Mouse (Mus musculus) kidney, postnatal 0 days (tissue): ENCODE measurements around the gene Tnfaip1. TPM values are rescaled to one million over a fixed set of nuclear protein-coding genes. Genes with fewer than 3 reads are reported as not detected.
"Not testable (repeated sequence)": the region's sequence is repeated elsewhere in the genome, so short reads cannot be mapped to it uniquely, and the experiment has no call there.

ENCODE experiments used
- ATAC-seq: fragments of 200-750 bp; cut with Nextera tagmentation; replicated peaks from 2 replicates; pipeline ENCODE4 v1.8.0; 2017; ENCODE audit warnings: low read depth, moderate number of reproducible peaks, moderate TSS enrichment, moderate library complexity; ENCODE audit not compliant: low FRiP score
- DNase-seq: peaks from one replicate; pipeline ENCODE4 v3.0.0-alpha.2; 2016; ENCODE audit warnings: low spot score
- H3K27ac ChIP-seq: fragments of 300-500 bp; sonication (generic); 2 replicates; pipeline ENCODE4 v1.5.1; 2014; ENCODE audit warnings: mild to moderate bottlenecking
- H3K27me3 ChIP-seq: fragments of 300-500 bp; sonication (generic); 2 replicates; pipeline ENCODE4 v1.6.1; 2014; ENCODE audit warnings: low read length, mixed read lengths; ENCODE audit not compliant: insufficient read depth
- H3K36me3 ChIP-seq: fragments of 300-500 bp; sonication (generic); 2 replicates; pipeline ENCODE4 v1.6.1; 2014; ENCODE audit warnings: low read length, mixed read lengths; ENCODE audit not compliant: insufficient read depth
- H3K4me1 ChIP-seq: fragments of 300-500 bp; sonication (generic); replicated peaks from 2 replicates; pipeline ENCODE4 v1.6.1; 2014; ENCODE audit warnings: antibody characterized with exemption, low read length, mixed read lengths; ENCODE audit not compliant: insufficient read depth
- H3K4me2 ChIP-seq: fragments of 300-500 bp; sonication (generic); 2 replicates; pipeline ENCODE4 v1.6.1; 2014; ENCODE audit warnings: mild to moderate bottlenecking, low read length, moderate library complexity, mixed read lengths
- H3K4me3 ChIP-seq: fragments of 300-500 bp; sonication (generic); replicated peaks from 2 replicates; pipeline ENCODE4 v1.5.1; 2014; ENCODE audit warnings: low read depth, low read length
- H3K9ac ChIP-seq: fragments of 300-500 bp; sonication (generic); 2 replicates; pipeline ENCODE4 v1.6.1; 2014; ENCODE audit warnings: low read depth, low read length
- H3K9me3 ChIP-seq: fragments of 300-500 bp; sonication (generic); replicated peaks from 2 replicates; pipeline ENCODE4 v1.6.1; 2016; ENCODE audit warnings: low read length, inconsistent platforms, mixed read lengths
- CTCF ChIP-seq: IDR thresholded peaks from 2 replicates; pipeline ENCODE4 v1.5.1; 2016; ENCODE audit warnings: antibody characterized with exemption, low read depth, mild to moderate bottlenecking, moderate library complexity
- WGBS: fragments of 180-500 bp; shearing (Covaris S2); extraction: QIAGEN DNeasy Blood & Tissue Kit; methylation state at CpG from one replicate; pipeline ENCODE4 v1.1.7; 2014; 5-methylcytosine and 5-hydroxymethylcytosine counted together
- polyA plus RNA-seq: library from polyadenylated mRNA; unstranded; fragments of >200 nt; fragmentation: Nextera tagmentation; extraction: Ambion mirVana; gene quantifications from 2 replicates; pipeline ENCODE4 v1.2.1, GENCODE M21; 2015

Gene Tnfaip1
- polyA plus RNA-seq, 1 experiment from 2014 or later: 59.8 TPM

GRCm38 (mm10) chr11:78545181-78545580 lies 9.0 kb upstream of the Tnfaip1 start:
- no peak for TF ChIP-seq CTCF
- WGBS: 66% methylated on average over 8 of the region's 8 CpGs
- Histone ChIP-seq H3K27ac (no peak overlapping the region), H3K4me2 (no peak overlapping the region), H3K4me3 (no peak overlapping the region), H3K9ac (no peak overlapping the region), H3K27me3 (no peaks in the 10 kb centered on the region), H3K4me1 (peaks cover 9% of the 10 kb centered on the region; the same call in 1 of the 2 replicates), H3K9me3 (no peaks in the 10 kb centered on the region), H3K36me3 (peaks cover 15% of the 10 kb centered on the region; the same call in 1 of the 2 replicates)
- no peak for DNase-seq
- no peak for ATAC-seq

GRCm38 (mm10) chr11:78544449-78545111 lies 8.4 kb upstream of the Tnfaip1 start:
- Histone ChIP-seq H3K9me3 (no peaks in the 10 kb centered on the region), H3K4me3 (no peak overlapping the region), H3K36me3 (peaks cover 15% of the 10 kb centered on the region; the same call in 1 of the 2 replicates), H3K9ac (no peak overlapping the region), H3K4me1 (peaks cover 7% of the 10 kb centered on the region; the same call in 1 of the 2 replicates), H3K4me2 (no peak overlapping the region), H3K27me3 (no peaks in the 10 kb centered on the region), H3K27ac (no peak overlapping the region)
- ATAC-seq (no peak), DNase-seq (no peak)
- TF ChIP-seq CTCF: peak; percentile 42; the same call in 1 of the 2 replicates
- WGBS: 95% methylated on average over 7 of the region's 7 CpGs

GRCm38 (mm10) chr11:78540358-78540757 lies 4.2 kb upstream of the Tnfaip1 start:
- Histone ChIP-seq H3K4me3 (no peak overlapping the region), H3K27me3 (no peaks in the 10 kb centered on the region), H3K4me2 (no peak overlapping the region), H3K9me3 (no peaks in the 10 kb centered on the region), H3K9ac (no peak overlapping the region), H3K27ac (no peak overlapping the region), H3K4me1 (peaks cover 8% of the 10 kb centered on the region), H3K36me3 (peaks cover 15% of the 10 kb centered on the region; the same call in 1 of the 2 replicates)
- ATAC-seq: no peak
- DNase-seq: no peak
- no peak for TF ChIP-seq CTCF
- WGBS: 80% methylated on average over 3 of the region's 3 CpGs

GRCm38 (mm10) chr11:78536690-78537084 lies 555 bp upstream of the Tnfaip1 start:
- 0% methylated on average over 14 of the region's 14 CpGs for WGBS
- H3K4me2 ChIP-seq: peak overlapping the region; percentile 64
- peak overlapping the region; percentile 68 for H3K4me3 ChIP-seq
- H3K27ac ChIP-seq: peak overlapping the region; percentile 84
- DNase-seq: peak; percentile 51
- H3K9me3 ChIP-seq: no peaks in the 10 kb centered on the region
- peaks cover 15% of the 10 kb centered on the region for H3K4me1 ChIP-seq
- H3K9ac ChIP-seq: peak overlapping the region; percentile 84
- H3K27me3 ChIP-seq: no peaks in the 10 kb centered on the region
- H3K36me3 ChIP-seq: 0 out of 2 replicates have a peak, but pooled peaks cover 6% of the 10 kb centered on the region
- TF ChIP-seq CTCF: no peak
- peak; percentile 0; the same call in 1 of the 2 replicates for ATAC-seq

- WGBS: under 1% methylated on average over 23 of the region's 23 CpGs
- H3K9me3 ChIP-seq: no peaks in the 10 kb centered on the region
- no peak for TF ChIP-seq CTCF
Observed at GRCm38 (mm10) chr11:78535376-78536079, 604 bp downstream of the Tnfaip1 start.

GRCm38 (mm10) chr11:78534516-78534915 lies 1.6 kb downstream of the Tnfaip1 start:
- WGBS: 75% methylated on average over 4 of the region's 4 CpGs
- Histone ChIP-seq H3K4me2 (peak overlapping the region; percentile 68), H3K9me3 (no peaks in the 10 kb centered on the region), H3K27ac (no peak overlapping the region), H3K4me3 (peak overlapping the region; percentile 68), H3K27me3 (no peaks in the 10 kb centered on the region), H3K4me1 (peaks cover 19% of the 10 kb centered on the region), H3K9ac (no peak overlapping the region), H3K36me3 (peaks cover 6% of the 10 kb centered on the region; the same call in 1 of the 2 replicates)
- ATAC-seq (no peak), DNase-seq (no peak)
- peak; percentile 33; the same call in 1 of the 2 replicates for TF ChIP-seq CTCF

More at GRCm38 (mm10) chr11:78535376-78536079, 604 bp downstream of the Tnfaip1 start:
- peak overlapping the region; percentile 68 for H3K4me3 ChIP-seq
- peaks cover 15% of the 10 kb centered on the region for H3K4me1 ChIP-seq
- DNase-seq (peak; percentile 89), ATAC-seq (no peak)
- H3K36me3 ChIP-seq: 0 out of 2 replicates have a peak, but pooled peaks cover 3% of the 10 kb centered on the region
- H3K27me3 ChIP-seq: no peaks in the 10 kb centered on the region
- peak overlapping the region; percentile 89 for H3K27ac ChIP-seq
- peak overlapping the region; percentile 84 for H3K9ac ChIP-seq
- peak overlapping the region; percentile 68 for H3K4me2 ChIP-seq

- not testable (repeated sequence) for H3K9ac ChIP-seq, DNase-seq, H3K9me3 ChIP-seq, ATAC-seq, H3K27me3 ChIP-seq, H3K4me3 ChIP-seq
- Histone ChIP-seq H3K27ac (peak overlapping the region; percentile 67), H3K36me3 (peaks cover 29% of the 10 kb centered on the region), H3K4me1 (peaks cover 15% of the 10 kb centered on the region; the same call in 1 of the 2 replicates), H3K4me2 (peak overlapping the region; percentile 2; the same call in 1 of the 2 replicates)
- 90% methylated on average over 10 of the region's 10 CpGs for WGBS
Observed at GRCm38 (mm10) chr11:78531515-78531914, 4.6 kb downstream of the Tnfaip1 start.
